Mouse (Mus musculus) cortical plate, adult 2 months (tissue): ENCODE measurements around the gene Mical1.

Experiments
- CTCF ChIP-seq: fragments of 200-500 bp; IDR thresholded peaks from 2 replicates; pipeline ENCODE4 v1.5.1; 2011; ENCODE audit warnings: mild to moderate bottlenecking, control low read depth, low read length; ENCODE audit not compliant: insufficient read depth; ENCODE audit errors: extremely low read depth
- POLR2A ChIP-seq: fragments of 200-500 bp; IDR thresholded peaks from 2 replicates; pipeline ENCODE4 v1.6.1; 2011; ENCODE audit warnings: mild to moderate bottlenecking, low read length, control low read depth; ENCODE audit not compliant: insufficient read depth; ENCODE audit errors: extremely low read depth

- TF ChIP-seq CTCF (no peak), POLR2A (no peak)
Measured at GRCm38 (mm10) chr10:41450780-41451522, 25.2 kb upstream of the Mical1 start.
